Mouse (Mus musculus) T-cell, adult 2 months (primary cell): ENCODE results near the gene Baiap2l2.

ENCODE experiments used
- DNase-seq: peaks from one replicate; pipeline ENCODE4 v3.0.0; 2022; ENCODE audit warnings: low spot score

The Baiap2l2 gene

GRCm38 (mm10) chr15:79212750-79213446 is 72.4 kb downstream of the Baiap2l2 start:
- DNase-seq, result no peak

- no peak for DNase-seq
Observed at GRCm38 (mm10) chr15:79210357-79210756, 75.0 kb downstream of the Baiap2l2 start.

- peak; percentile 86 for DNase-seq
Observed at GRCm38 (mm10) chr15:79208758-79209439, 76.4 kb downstream of the Baiap2l2 start.

GRCm38 (mm10) chr15:79208211-79208610 is 77.1 kb downstream of the Baiap2l2 start:
- DNase-seq, result no peak
